In genomic region chr11:71527691-71528090, GRCm38 (mm10) we compare ENCODE assay signal across 14 mouse cellular contexts.
"Had no signal": no experiment of that assay in that cellular context is flagged by ENCODE, and none has a peak within 500 bp of the region (broad histone marks: within the 10 kb centered on the region; RNA-seq: fewer than 3 reads in every experiment).

No protein-coding gene starts in this region.

- ATAC-seq: hindbrain, postnatal 0 days; intestine, embryonic 16.5 days; liver, embryonic 12.5 days had no signal

- DNase-seq: gastrocnemius, postnatal 14 days; gastrocnemius, postnatal 36 days; heart, adult 18-20 months; heart, postnatal 10 days; kidney, adult 11 months; kidney, adult 2 months; kidney, adult 9 months; kidney, postnatal 14 days; kidney, postnatal 36 days; layer of hippocampus, postnatal 36 days; left cerebral cortex, postnatal 4 days had no signal
